Mouse (Mus musculus) cortical plate, adult 2 months (tissue): ENCODE results near the gene Gm37240.

Experiments
- CTCF ChIP-seq: fragments of 200-500 bp; IDR thresholded peaks from 2 replicates; pipeline ENCODE4 v1.5.1; 2011; ENCODE audit warnings: mild to moderate bottlenecking, control low read depth, low read length; ENCODE audit not compliant: insufficient read depth; ENCODE audit errors: extremely low read depth
- POLR2A ChIP-seq: fragments of 200-500 bp; IDR thresholded peaks from 2 replicates; pipeline ENCODE4 v1.6.1; 2011; ENCODE audit warnings: mild to moderate bottlenecking, low read length, control low read depth; ENCODE audit not compliant: insufficient read depth; ENCODE audit errors: extremely low read depth

GRCm38 (mm10) chr3:84925229-84925628, 962.1 kb downstream of the Gm37240 start:
- no peak for TF ChIP-seq CTCF
- TF ChIP-seq POLR2A = no peak
